Mouse (Mus musculus) layer of hippocampus, adult 2 months (tissue): ENCODE data around the gene Nrgn. TPM values are rescaled to one million over a fixed set of nuclear protein-coding genes. Genes with fewer than 3 reads are reported as not detected.

Experiments used
- DNase-seq, 2 experiments: peaks; one replicate each; pipeline ENCODE4 v3.0.0; 2022; ENCODE audit warnings: low spot score in 2 of 2
- H3K27ac ChIP-seq: fragments of 200-600 bp; 2 replicates; pipeline ENCODE4 v1.8.1; 2022
- H3K4me3 ChIP-seq: fragments of 200-600 bp; 2 replicates; pipeline ENCODE4 v1.8.1; 2022; ENCODE audit warnings: mild to moderate bottlenecking
- CTCF ChIP-seq: fragments of 200-600 bp; conservative IDR thresholded peaks from 2 replicates; pipeline ENCODE4 v1.8.1; 2022; ENCODE audit warnings: antibody characterized with exemption, mild to moderate bottlenecking, moderate library complexity
- total RNA-seq, 2 experiments: library from RNA; stranded (reverse); gene quantifications; 2 replicates each; pipeline ENCODE4 v1.2.3; 2021

Gene Nrgn
- total RNA-seq, 2 experiments from 2014 or later, result 1,464 to 1,512 TPM

GRCm38 (mm10) chr9:37545847-37546452 is 6.8 kb downstream of the Nrgn start:
- peak overlapping the region; percentile 77 for H3K27ac ChIP-seq
- peak overlapping the region; percentile 22 for H3K4me3 ChIP-seq
- no peak for DNase-seq
- TF ChIP-seq CTCF, result no peak

- TF ChIP-seq CTCF, result no peak
- H3K27ac ChIP-seq, result peak overlapping the region; percentile 77
- peak overlapping the region; percentile 46 for H3K4me3 ChIP-seq
- no peak for DNase-seq
These were observed 7.5 kb downstream of the Nrgn start for GRCm38 (mm10) chr9:37545166-37545610.

- Histone ChIP-seq H3K4me3 (peak overlapping the region; percentile 46), H3K27ac (peak overlapping the region; percentile 77; the same call in 1 of the 2 replicates)
- DNase-seq, result peak; percentile 75 to 76
- TF ChIP-seq CTCF, result peak; percentile 92
These were observed 8.1 kb downstream of the Nrgn start for GRCm38 (mm10) chr9:37544447-37545165.

GRCm38 (mm10) chr9:37543869-37544440 is 8.7 kb downstream of the Nrgn start:
- no peak for TF ChIP-seq CTCF
- no peak for DNase-seq
- Histone ChIP-seq H3K27ac (peak overlapping the region; percentile 29; the same call in 1 of the 2 replicates), H3K4me3 (peak overlapping the region; percentile 46)

- DNase-seq, result no peak
- no peak for TF ChIP-seq CTCF
- Histone ChIP-seq H3K4me3 (no peak overlapping the region), H3K27ac (peak overlapping the region; percentile 67)
These were observed 10.7 kb downstream of the Nrgn start for GRCm38 (mm10) chr9:37541851-37542642.

GRCm38 (mm10) chr9:37540701-37541575 is 11.8 kb downstream of the Nrgn start:
- no peak for DNase-seq
- no peak overlapping the region for H3K4me3 ChIP-seq
- TF ChIP-seq CTCF, result no peak
- H3K27ac ChIP-seq, result peak overlapping the region; percentile 67

GRCm38 (mm10) chr9:37540226-37540625 is 12.5 kb downstream of the Nrgn start:
- DNase-seq, result no peak
- H3K4me3 ChIP-seq, result no peak overlapping the region
- no peak for TF ChIP-seq CTCF
- peak overlapping the region; percentile 43; the same call in 1 of the 2 replicates for H3K27ac ChIP-seq

- Histone ChIP-seq H3K27ac (peak within 1 kb of the TSS; percentile 43; the same call in 1 of the 2 replicates), H3K4me3 (no peak within 1 kb of the TSS)
- DNase-seq, result no peak
- TF ChIP-seq CTCF, result no peak
These were observed 13.3 kb downstream of the Nrgn start, which contains the start of gene Vsig2 for GRCm38 (mm10) chr9:37539170-37540025. Gene Vsig2 (plus strand): TSS chr9:37539255.

GRCm38 (mm10) chr9:37537658-37538250 is 14.9 kb downstream of the Nrgn start:
- H3K4me3 ChIP-seq, result no peak overlapping the region
- no peak overlapping the region for H3K27ac ChIP-seq
- TF ChIP-seq CTCF, result no peak
- DNase-seq, result no peak

- TF ChIP-seq CTCF, result no peak
- Histone ChIP-seq H3K4me3 (no peak overlapping the region), H3K27ac (no peak overlapping the region)
- no peak for DNase-seq
These were observed 15.9 kb downstream of the Nrgn start for GRCm38 (mm10) chr9:37536851-37537250.
